Mouse (Mus musculus): ENCODE results near the gene Dazap1.

GRCm38 (mm10) chr10:80270099-80270498 is 8.8 kb downstream of the Dazap1 start:
- TF ChIP-seq CTCF (IDR thresholded peaks at IDR 0.05), result no peak
- TF ChIP-seq POLR2A (IDR thresholded peaks at IDR 0.05; ENCODE audit: insufficient read depth, low read depth, low read length), result no peak
- no peak for TF ChIP-seq EP300 (IDR thresholded peaks at IDR 0.05; ENCODE audit: insufficient read depth, low read depth, low read length)
